In the genomic region with DNA sequence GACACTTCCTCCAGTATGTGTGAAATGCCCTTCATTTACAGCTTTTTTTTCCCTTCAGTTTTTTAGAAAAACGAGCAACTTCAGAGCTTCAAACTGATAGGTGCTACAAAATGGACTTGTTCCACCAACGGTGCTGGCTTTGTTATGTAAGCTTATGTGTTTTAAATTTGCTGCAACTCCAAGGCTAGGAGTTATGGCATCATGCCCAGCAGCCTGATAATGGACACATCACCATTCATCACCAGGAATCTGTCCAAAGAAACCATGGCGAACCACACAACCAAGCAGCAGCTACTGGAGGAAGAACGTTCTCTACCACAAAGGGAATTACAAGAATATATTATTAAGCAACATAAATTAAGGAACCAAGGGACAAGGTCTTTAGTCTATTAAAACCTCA, we compare ENCODE assay signal across 19 mouse cellular contexts. TPM values are rescaled to one million over a fixed set of nuclear protein-coding genes. Genes with fewer than 3 reads are reported as not detected.
DNase-seq lines count a peak whose midpoint lies in the region; ATAC-seq lines count a peak whose summit lies in the region.
"Had no signal": no experiment of that assay in that cellular context is flagged by ENCODE, and none has a peak within 500 bp of the region (broad histone marks: within the 10 kb centered on the region; RNA-seq: fewer than 3 reads in every experiment).

No protein-coding gene starts in this region.

- no peak overlapping the region for H3K4me2 ChIP-seq in liver, embryonic 12.5 days
- H3K4me2 ChIP-seq: embryonic facial prominence, embryonic 12.5 days; forebrain, embryonic 12.5 days; heart, embryonic 12.5 days; hindbrain, embryonic 14.5 days; intestine, embryonic 15.5 days had no signal

- no peak for ATAC-seq in liver, embryonic 12.5 days
- ATAC-seq: forebrain, postnatal 0 days; intestine, embryonic 15.5 days had no signal

- H3K27me3 ChIP-seq in liver, embryonic 12.5 days (replicated peaks): no peaks in the 10 kb centered on the region
- H3K27me3 ChIP-seq: embryonic facial prominence, embryonic 12.5 days; forebrain, embryonic 12.5 days; intestine, embryonic 15.5 days had no signal

- no peaks in the 10 kb centered on the region for H3K9me3 ChIP-seq in liver, embryonic 12.5 days (replicated peaks)
- H3K9me3 ChIP-seq: embryonic facial prominence, embryonic 12.5 days; forebrain, embryonic 12.5 days; heart, embryonic 12.5 days; hindbrain, embryonic 10.5 days; intestine, embryonic 15.5 days had no signal

- peak; percentile 36 for DNase-seq in ovary, adult 18-20 months (ENCODE audit: low spot score)
- no peak for DNase-seq in ovary, postnatal 14 days (ENCODE audit: low spot score)
- DNase-seq in NIH3T3 (ENCODE audit: low read depth): peak; percentile 35
- peak; percentile 65 for DNase-seq in adrenal gland, adult 8-10 months
- peak; percentile 81 for DNase-seq in adrenal gland, postnatal 36 days
- DNase-seq in lung, postnatal 25 days (ENCODE audit: low spot score): no peak
- DNase-seq: cerebellum, adult 11 months; cerebellum, adult 9-10 months; cerebellum, postnatal 25 days; forebrain, postnatal 0 days; gastrocnemius, postnatal 14 days; heart, adult 2 months had no signal

- H3K9ac ChIP-seq in liver, embryonic 12.5 days: no peak overlapping the region
- H3K9ac ChIP-seq: embryonic facial prominence, embryonic 12.5 days; forebrain, embryonic 12.5 days; forebrain, postnatal 0 days; heart, embryonic 12.5 days; hindbrain, embryonic 14.5 days; intestine, embryonic 15.5 days had no signal

- no peak overlapping the region for H3K27ac ChIP-seq in liver, embryonic 12.5 days
- H3K27ac ChIP-seq: embryonic facial prominence, embryonic 12.5 days; forebrain, embryonic 12.5 days; heart, adult 2 months; hindbrain, embryonic 10.5 days; hindbrain, embryonic 14.5 days; intestine, embryonic 15.5 days had no signal

- 47% methylated on average over 4 of the region's 4 CpGs for WGBS in liver, embryonic 12.5 days (ENCODE audit: insufficient replicate concordance)

- no peaks in the 10 kb centered on the region for H3K36me3 ChIP-seq in liver, embryonic 12.5 days
- H3K36me3 ChIP-seq: embryonic facial prominence, embryonic 12.5 days; forebrain, embryonic 12.5 days; heart, embryonic 12.5 days; hindbrain, embryonic 10.5 days; intestine, embryonic 15.5 days had no signal

- H3K4me3 ChIP-seq in liver, embryonic 12.5 days: no peak overlapping the region
- H3K4me3 ChIP-seq: embryonic facial prominence, embryonic 12.5 days; forebrain, embryonic 12.5 days; heart, adult 2 months; heart, embryonic 12.5 days; hindbrain, embryonic 10.5 days; intestine, embryonic 15.5 days had no signal

- H3K4me1 ChIP-seq in liver, embryonic 12.5 days: no peaks in the 10 kb centered on the region
- H3K4me1 ChIP-seq: embryonic facial prominence, embryonic 12.5 days; forebrain, embryonic 12.5 days; heart, embryonic 12.5 days; hindbrain, embryonic 10.5 days; intestine, embryonic 15.5 days had no signal

RNA-seq across cellular contexts. Expression of a gene that starts 39.1 kb away (rescaled TPM):
- 100 to 1,000 TPM; 104 to 139 (median 118) TPM for total RNA-seq in adrenal gland, adult 8-10 months (2022)
- total RNA-seq in adrenal gland, postnatal 36 days (2021): 100 to 1,000 TPM; 118 to 119 TPM
- 133 and 142 TPM in 2 replicates for polyA plus RNA-seq in liver, embryonic 12.5 days (2016; fragmentation: Nextera tagmentation; extraction: Ambion mirVana)

RNA-seq across cellular contexts. Expression of a gene that starts 49.2 kb away (rescaled TPM):
- 10 to 100 TPM; 61.4 to 88.8 (median 68.7) TPM for total RNA-seq in adrenal gland, adult 8-10 months (2022)
- total RNA-seq in adrenal gland, postnatal 36 days (2021): 10 to 100 TPM; 54.3 to 58.7 TPM
- polyA plus RNA-seq in liver, embryonic 12.5 days (2016; fragmentation: Nextera tagmentation; extraction: Ambion mirVana): 32.5 and 36.3 TPM in 2 replicates

Comparison
In these comparisons a context has a peak if more than half of its experiments do, and no peak if none do; other contexts are left out.
1. DNase-seq: peak in ovary, adult 18-20 months (single experiment), NIH3T3 (single experiment), adrenal gland, adult 8-10 months (single experiment) and adrenal gland, postnatal 36 days (2 of 2); none in ovary, postnatal 14 days (single experiment) and lung, postnatal 25 days (single experiment).